Mouse (Mus musculus) CH12.LX (cell line): ENCODE results near the gene Acsbg1.

Experiments
- CHD1 ChIP-seq: IDR thresholded peaks from 2 replicates; pipeline ENCODE4 v1.6.1; 2012; ENCODE audit warnings: low read depth, low read length, improper control_type of control experiment, inconsistent platforms
- CTCF ChIP-seq, 2 experiments: IDR thresholded peaks in 1 of 2; conservative IDR thresholded peaks in 1 of 2; 2 replicates each; pipeline ENCODE4 v1.5.1; 2011 to 2012; ENCODE audit warnings: low read depth in 2 of 2, low read length in 2 of 2, improper control_type of control experiment in 1 of 2, inconsistent platforms in 1 of 2, mild to moderate bottlenecking in 1 of 2, moderate library complexity in 1 of 2
- ETS1 ChIP-seq: conservative IDR thresholded peaks from 2 replicates; pipeline ENCODE4 v1.6.1; 2012; ENCODE audit warnings: low read depth, mild to moderate bottlenecking, inconsistent platforms, low read length, improper control_type of control experiment, moderate library complexity
- JUN ChIP-seq: IDR thresholded peaks from 2 replicates; pipeline ENCODE4 v1.6.1; 2011; ENCODE audit warnings: low read depth, mild to moderate bottlenecking, low read length, improper control_type of control experiment, moderate library complexity; ENCODE audit not compliant: insufficient read depth
- JUND ChIP-seq: conservative IDR thresholded peaks from 2 replicates; pipeline ENCODE4 v1.6.1; 2011; ENCODE audit warnings: low read depth, low read length, improper control_type of control experiment
- KAT2A ChIP-seq: IDR thresholded peaks from 2 replicates; pipeline ENCODE4 v1.6.1; 2012; ENCODE audit warnings: low read length, improper control_type of control experiment, inconsistent platforms; ENCODE audit not compliant: insufficient replicate concordance
- MAFK ChIP-seq: IDR thresholded peaks from 2 replicates; pipeline ENCODE4 v1.6.1; 2011; ENCODE audit warnings: low read length, improper control_type of control experiment; ENCODE audit not compliant: insufficient replicate concordance
- RAD21 ChIP-seq: IDR thresholded peaks from 2 replicates; pipeline ENCODE4 v1.6.1; 2011; ENCODE audit warnings: low read depth, mild to moderate bottlenecking, low read length, improper control_type of control experiment, moderate library complexity
- UBTF ChIP-seq: IDR thresholded peaks from 2 replicates; pipeline ENCODE4 v1.6.1; 2012; ENCODE audit warnings: low read depth, mild to moderate bottlenecking, inconsistent platforms, low read length, improper control_type of control experiment, moderate library complexity
- ZKSCAN1 ChIP-seq: IDR thresholded peaks from 2 replicates; pipeline ENCODE4 v1.6.1; 2012; ENCODE audit warnings: low read depth, inconsistent platforms, low read length, improper control_type of control experiment, borderline replicate concordance
- ZMIZ1 ChIP-seq: IDR thresholded peaks from 2 replicates; pipeline ENCODE4 v1.6.1; 2012; ENCODE audit warnings: low read depth, mild to moderate bottlenecking, inconsistent platforms, low read length, improper control_type of control experiment
- ZNF384 ChIP-seq: IDR thresholded peaks from 2 replicates; pipeline ENCODE4 v1.6.1; 2012; ENCODE audit warnings: low read depth, low read length, improper control_type of control experiment, inconsistent platforms

DNA sequence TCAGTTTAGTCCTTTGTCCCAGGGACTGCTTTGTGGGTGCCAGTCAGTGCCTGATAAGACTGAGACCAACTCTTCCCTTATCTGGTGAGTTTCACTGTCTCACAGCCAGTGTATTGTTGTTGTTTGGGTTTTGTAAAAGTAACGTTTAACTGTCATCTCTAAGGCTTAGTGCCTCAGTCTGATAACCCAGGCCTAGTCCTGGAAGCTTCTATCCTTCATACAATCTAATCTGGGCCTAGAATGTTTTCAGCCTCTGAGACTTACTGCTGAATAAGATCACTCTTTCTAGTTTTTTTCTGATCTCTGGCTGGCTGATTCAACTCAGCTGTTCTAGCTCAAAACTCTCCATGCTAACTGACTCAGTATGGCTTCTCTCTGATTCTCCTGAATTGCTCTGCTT is 78.0 kb downstream of the Acsbg1 start:
- TF ChIP-seq CHD1 = no peak
- TF ChIP-seq KAT2A = no peak
- TF ChIP-seq ZKSCAN1 = no peak
- TF ChIP-seq UBTF = no peak
- TF ChIP-seq JUN = no peak
- no peak for TF ChIP-seq MAFK
- no peak for TF ChIP-seq RAD21
- TF ChIP-seq CTCF (conservative IDR thresholded peaks at IDR 0.05 in 1 of 2, IDR thresholded peaks at IDR 0.05 in 1 of 2; ENCODE audit: low read depth in 2 of 2, low read length in 2 of 2) = no peak
- TF ChIP-seq ZNF384 = no peak
- no peak for TF ChIP-seq ETS1
- TF ChIP-seq ZMIZ1 = no peak
- TF ChIP-seq JUND = no peak
